Mouse (Mus musculus) hindbrain, postnatal 0 days (tissue): ENCODE data around the gene Dpagt1. TPM values are rescaled to one million over a fixed set of nuclear protein-coding genes. Genes with fewer than 3 reads are reported as not detected.

ENCODE experiments used
- ATAC-seq: fragments of 200-750 bp; cut with Nextera tagmentation; 2 replicates; pipeline ENCODE4 v1.8.0; 2017; ENCODE audit warnings: mild to moderate bottlenecking, moderate TSS enrichment, moderate library complexity
- DNase-seq: peaks from one replicate; pipeline ENCODE4 v3.0.0-alpha.2; 2015; ENCODE audit warnings: low spot score
- H3K27ac ChIP-seq: fragments of 300-500 bp; sonication (generic); 2 replicates; pipeline ENCODE4 v1.5.1; 2014; ENCODE audit warnings: mild to moderate bottlenecking
- H3K27me3 ChIP-seq: fragments of 300-500 bp; sonication (generic); 2 replicates; pipeline ENCODE4 v1.6.1; 2014; ENCODE audit warnings: low read length, mixed read lengths; ENCODE audit not compliant: insufficient read depth
- H3K36me3 ChIP-seq: fragments of 300-500 bp; sonication (generic); 2 replicates; pipeline ENCODE4 v1.6.1; 2014; ENCODE audit warnings: low read length, mixed read lengths; ENCODE audit not compliant: insufficient read depth
- H3K4me1 ChIP-seq: fragments of 300-500 bp; sonication (generic); 2 replicates; pipeline ENCODE4 v1.6.1; 2014; ENCODE audit warnings: antibody characterized with exemption, low read length, mixed read lengths; ENCODE audit not compliant: insufficient read depth
- H3K4me2 ChIP-seq: fragments of 300-500 bp; sonication (generic); 2 replicates; pipeline ENCODE4 v1.6.1; 2014; ENCODE audit warnings: low read depth, mild to moderate bottlenecking, low read length, moderate library complexity, mixed read lengths
- H3K4me3 ChIP-seq: fragments of 300-500 bp; sonication (generic); 2 replicates; pipeline ENCODE4 v1.5.1; 2014; ENCODE audit warnings: low read length
- H3K9ac ChIP-seq: fragments of 300-500 bp; sonication (generic); replicated peaks from 2 replicates; pipeline ENCODE4 v1.6.1; 2014; ENCODE audit warnings: mild to moderate bottlenecking, low read length, moderate library complexity, mixed read lengths
- H3K9me3 ChIP-seq: fragments of 300-500 bp; sonication (generic); 2 replicates; pipeline ENCODE4 v1.6.1; 2016; ENCODE audit warnings: low read length, mixed read lengths
- CTCF ChIP-seq: IDR thresholded peaks from 2 replicates; pipeline ENCODE4 v1.5.1; 2016; ENCODE audit warnings: antibody characterized with exemption, control low read depth, low read depth
- WGBS: fragments of 180-500 bp; shearing (Covaris S2); extraction: QIAGEN DNeasy Blood & Tissue Kit; methylation state at CpG from one replicate; pipeline ENCODE4 v1.1.7; 2014; 5-methylcytosine and 5-hydroxymethylcytosine counted together
- polyA plus RNA-seq: library from polyadenylated mRNA; unstranded; fragments of >200 nt; fragmentation: Nextera tagmentation; extraction: Ambion mirVana; gene quantifications from 2 replicates; pipeline ENCODE4 v1.2.1, GENCODE M21; 2015
- total RNA-seq: library from RNA; depleted of rRNA; stranded (reverse); fragments of >200 nt; gene quantifications from 2 replicates; pipeline ENCODE4 v1.2.3, GENCODE M21; 2014; rRNA removed

The Dpagt1 gene
- total RNA-seq (16.4 and 24.6 TPM in 2 replicates), polyA plus RNA-seq (30.9 and 34.9 TPM in 2 replicates)

GRCm38 (mm10) chr9:44325768-44326370 lies at the start of gene Dpagt1:
Gene Dpagt1, plus strand, starts transcription at chr9:44326019.
- Histone ChIP-seq H3K4me3 (peak within 1 kb of the TSS; percentile 84), H3K9ac (peak within 1 kb of the TSS; percentile 80), H3K4me2 (peak within 1 kb of the TSS; percentile 76), H3K27ac (peak within 1 kb of the TSS; percentile 85), H3K27me3 (no peaks in the 10 kb centered on the region), H3K9me3 (no peaks in the 10 kb centered on the region), H3K4me1 (0 out of 2 replicates have a peak, but pooled peaks cover 10% of the 10 kb centered on the region), H3K36me3 (peaks cover 11% of the 10 kb centered on the region; the same call in 1 of the 2 replicates)
- TF ChIP-seq CTCF: no peak
- DNase-seq (no peak), ATAC-seq (0 out of 2 replicates have a peak, but pooled peaks have one; percentile 31)
- 3% methylated on average over 12 of the region's 12 CpGs for WGBS

- no peak overlapping the region for H3K9ac ChIP-seq
- 73% methylated on average over 5 of the region's 5 CpGs for WGBS
- peaks cover 9% of the 10 kb centered on the region; the same call in 1 of the 2 replicates for H3K4me1 ChIP-seq
- H3K27ac ChIP-seq: no peak overlapping the region
- DNase-seq: no peak
- H3K36me3 ChIP-seq: peaks cover 31% of the 10 kb centered on the region
- H3K4me3 ChIP-seq: no peak overlapping the region
- no peaks in the 10 kb centered on the region for H3K27me3 ChIP-seq
- no peak for TF ChIP-seq CTCF
- H3K9me3 ChIP-seq: no peaks in the 10 kb centered on the region
- H3K4me2 ChIP-seq: no peak overlapping the region
- no peak for ATAC-seq
Observed at GRCm38 (mm10) chr9:44283183-44283582, 42.6 kb upstream of the Dpagt1 start.

- H3K36me3 ChIP-seq: peaks cover 5% of the 10 kb centered on the region
- peak overlapping the region; percentile 91 for H3K4me2 ChIP-seq
- DNase-seq (no peak), ATAC-seq (no peak)
- WGBS: 9% methylated on average over 6 of the region's 6 CpGs
- TF ChIP-seq CTCF: no peak
- no peaks in the 10 kb centered on the region for H3K27me3 ChIP-seq
- H3K27ac ChIP-seq: no peak overlapping the region
- peaks cover 18% of the 10 kb centered on the region; the same call in 1 of the 2 replicates for H3K4me1 ChIP-seq
- H3K4me3 ChIP-seq: peak overlapping the region; percentile 89
- H3K9ac ChIP-seq: peak overlapping the region; percentile 41; the same call in 1 of the 2 replicates
- no peaks in the 10 kb centered on the region for H3K9me3 ChIP-seq
Observed at GRCm38 (mm10) chr9:44286256-44286850, 39.5 kb upstream of the Dpagt1 start.

GRCm38 (mm10) chr9:44287003-44287400 lies 38.8 kb upstream of the Dpagt1 start:
- Histone ChIP-seq H3K27me3 (no peaks in the 10 kb centered on the region), H3K9me3 (no peaks in the 10 kb centered on the region), H3K4me1 (peaks cover 18% of the 10 kb centered on the region; the same call in 1 of the 2 replicates), H3K4me3 (peak overlapping the region; percentile 89), H3K9ac (peak overlapping the region; percentile 93), H3K36me3 (no peaks in the 10 kb centered on the region; the same call in 1 of the 2 replicates), H3K27ac (peak overlapping the region; percentile 85), H3K4me2 (peak overlapping the region; percentile 91)
- 8% methylated on average over 11 of the region's 11 CpGs for WGBS
- ATAC-seq: peak; percentile 7; the same call in 1 of the 2 replicates
- DNase-seq: peak; percentile 12
- no peak for TF ChIP-seq CTCF

- peak overlapping the region; percentile 85 for H3K27ac ChIP-seq
- no peaks in the 10 kb centered on the region for H3K27me3 ChIP-seq
- H3K9me3 ChIP-seq: no peaks in the 10 kb centered on the region
- DNase-seq (peak; percentile 65), ATAC-seq (peak; percentile 66)
- under 1% methylated on average over 46 of the region's 47 CpGs for WGBS
- peaks cover 18% of the 10 kb centered on the region; the same call in 1 of the 2 replicates for H3K4me1 ChIP-seq
- H3K36me3 ChIP-seq: no peaks in the 10 kb centered on the region; the same call in 1 of the 2 replicates
- TF ChIP-seq CTCF: no peak
- H3K4me2 ChIP-seq: peak overlapping the region; percentile 91
- peak overlapping the region; percentile 89 for H3K4me3 ChIP-seq
- peak overlapping the region; percentile 93 for H3K9ac ChIP-seq
Observed at GRCm38 (mm10) chr9:44287401-44288075, 38.3 kb upstream of the Dpagt1 start.

- Histone ChIP-seq H3K27ac (peak within 1 kb of the TSS; percentile 85), H3K4me3 (peak within 1 kb of the TSS; percentile 89), H3K4me2 (peak within 1 kb of the TSS; percentile 91), H3K9me3 (no peaks in the 10 kb centered on the region), H3K4me1 (peaks cover 18% of the 10 kb centered on the region; the same call in 1 of the 2 replicates), H3K36me3 (peaks cover 6% of the 10 kb centered on the region; the same call in 1 of the 2 replicates), H3K27me3 (no peaks in the 10 kb centered on the region), H3K9ac (peak within 1 kb of the TSS; percentile 93)
- under 1% methylated on average over 38 of the region's 38 CpGs for WGBS
- no peak for TF ChIP-seq CTCF
- ATAC-seq (peak; percentile 73), DNase-seq (peak; percentile 70)
Observed at GRCm38 (mm10) chr9:44288076-44288958, 37.5 kb upstream of the Dpagt1 start, which contains the start of gene Abcg4. Gene Abcg4, minus strand, starts transcription at chr9:44288615.
